Mouse (Mus musculus): ENCODE measurements around the gene Chn2. TPM values are rescaled to one million over a fixed set of nuclear protein-coding genes. Genes with fewer than 3 reads are reported as not detected.

The Chn2 gene
- total and polyA plus RNA-seq, 2 experiments from 2014 or later, result 33.3 to 49.4 TPM

DNA sequence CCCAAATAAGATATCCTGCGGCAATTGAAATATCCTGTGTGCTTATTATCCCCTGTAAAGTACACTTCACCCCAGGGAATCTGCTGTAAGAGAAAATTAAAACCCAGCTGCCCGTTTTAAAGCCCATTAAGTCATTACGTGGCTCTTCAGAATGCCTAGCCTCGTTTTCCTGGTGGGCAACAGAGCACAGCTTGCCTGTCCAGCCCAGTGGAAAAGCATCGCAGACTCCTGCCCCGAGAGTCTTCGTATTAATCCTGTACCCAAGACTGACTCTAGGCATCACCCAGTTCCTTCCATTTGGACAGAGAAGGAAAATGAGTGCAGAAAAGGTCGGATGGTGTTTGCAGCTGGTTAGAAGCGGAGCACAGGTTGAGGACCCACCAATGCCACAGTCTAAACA is 29.0 kb upstream of the Chn2 start:
- TF ChIP-seq CTCF (IDR thresholded peaks at IDR 0.05; ENCODE audit: low read depth), result no peak
- DNase-seq (no peak), ATAC-seq (no peak)
- no peak overlapping the region for H3K27ac ChIP-seq (ENCODE audit: low read depth, low read length)
- H3K4me2 ChIP-seq (ENCODE audit: low read depth), result no peak overlapping the region
- H3K27me3 ChIP-seq (ENCODE audit: insufficient read depth, low read length), result no peaks in the 10 kb centered on the region
- H3K9me3 ChIP-seq (ENCODE audit: low read length), result no peaks in the 10 kb centered on the region
- H3K36me3 ChIP-seq (ENCODE audit: insufficient read depth), result no peaks in the 10 kb centered on the region
- WGBS, result 48% methylated on average over 9 of the region's 9 CpGs
- no peak overlapping the region for H3K9ac ChIP-seq
- H3K4me3 ChIP-seq (ENCODE audit: low read depth, low read length), result no peak overlapping the region
- H3K4me1 ChIP-seq (ENCODE audit: insufficient read depth), result no peaks in the 10 kb centered on the region

DNA sequence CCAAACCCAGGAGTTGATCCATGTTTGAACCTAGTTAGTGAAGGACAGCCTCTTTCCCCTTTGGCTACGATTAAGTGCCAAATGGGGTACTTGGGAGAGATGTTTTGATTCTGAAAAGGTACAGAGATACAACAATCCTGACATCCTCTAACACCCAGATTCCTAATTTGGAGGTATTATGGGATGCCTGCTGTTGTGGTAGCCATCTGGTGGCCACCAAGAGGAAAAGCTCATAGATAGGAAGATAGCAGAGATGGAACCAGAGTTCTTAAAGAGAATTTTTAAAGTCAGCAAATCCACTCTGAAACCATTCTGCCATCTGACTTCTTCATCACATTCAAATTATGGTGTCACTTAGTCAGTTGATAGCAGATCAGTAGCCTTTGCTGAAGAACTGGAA is 27.2 kb upstream of the Chn2 start:
- H3K4me2 ChIP-seq (ENCODE audit: low read depth), result no peak overlapping the region
- no peaks in the 10 kb centered on the region for H3K27me3 ChIP-seq (ENCODE audit: insufficient read depth, low read length)
- no peak for ATAC-seq
- H3K4me3 ChIP-seq (ENCODE audit: low read depth, low read length), result no peak overlapping the region
- peak; percentile 29; the same call in 1 of the 2 replicates for TF ChIP-seq CTCF (IDR thresholded peaks at IDR 0.05; ENCODE audit: low read depth)
- no peaks in the 10 kb centered on the region for H3K36me3 ChIP-seq (ENCODE audit: insufficient read depth)
- H3K27ac ChIP-seq (ENCODE audit: low read depth, low read length), result no peak overlapping the region
- DNase-seq, result no peak
- H3K9ac ChIP-seq, result no peak overlapping the region
- H3K9me3 ChIP-seq (ENCODE audit: low read length), result no peaks in the 10 kb centered on the region
- no peaks in the 10 kb centered on the region for H3K4me1 ChIP-seq (ENCODE audit: insufficient read depth)
- WGBS, result 89% methylated on average over 1 of the region's 1 CpGs

DNA sequence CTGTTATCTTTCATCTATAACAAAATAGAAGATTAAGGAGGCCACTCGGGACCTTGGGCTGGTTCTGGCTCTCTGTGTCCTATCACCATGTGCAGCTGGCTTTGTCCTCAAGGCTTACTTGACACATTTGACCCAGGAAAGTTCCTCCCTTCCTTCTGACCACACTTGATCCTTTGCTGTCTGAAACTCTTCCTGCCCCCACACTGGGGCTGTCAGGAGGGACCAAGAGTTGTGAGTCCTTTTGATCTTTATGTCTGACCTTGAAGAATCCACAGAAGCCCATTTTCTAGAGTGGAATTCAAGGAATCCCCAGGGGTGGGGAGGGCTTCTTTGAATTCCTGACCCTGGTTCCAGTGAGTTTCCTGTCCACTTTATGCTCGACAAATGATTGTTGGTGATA is 21.3 kb upstream of the Chn2 start:
- Histone ChIP-seq H3K4me1 (ENCODE audit: insufficient read depth) (no peaks in the 10 kb centered on the region), H3K27ac (ENCODE audit: low read depth, low read length) (no peak overlapping the region), H3K36me3 (ENCODE audit: insufficient read depth) (no peaks in the 10 kb centered on the region), H3K27me3 (ENCODE audit: insufficient read depth, low read length) (no peaks in the 10 kb centered on the region), H3K4me3 (ENCODE audit: low read depth, low read length) (no peak overlapping the region), H3K9ac (no peak overlapping the region), H3K4me2 (ENCODE audit: low read depth) (no peak overlapping the region), H3K9me3 (ENCODE audit: low read length) (no peaks in the 10 kb centered on the region)
- WGBS, result 76% methylated on average over 2 of the region's 2 CpGs
- TF ChIP-seq CTCF (IDR thresholded peaks at IDR 0.05; ENCODE audit: low read depth), result no peak
- ATAC-seq, result no peak
- no peak for DNase-seq

DNA sequence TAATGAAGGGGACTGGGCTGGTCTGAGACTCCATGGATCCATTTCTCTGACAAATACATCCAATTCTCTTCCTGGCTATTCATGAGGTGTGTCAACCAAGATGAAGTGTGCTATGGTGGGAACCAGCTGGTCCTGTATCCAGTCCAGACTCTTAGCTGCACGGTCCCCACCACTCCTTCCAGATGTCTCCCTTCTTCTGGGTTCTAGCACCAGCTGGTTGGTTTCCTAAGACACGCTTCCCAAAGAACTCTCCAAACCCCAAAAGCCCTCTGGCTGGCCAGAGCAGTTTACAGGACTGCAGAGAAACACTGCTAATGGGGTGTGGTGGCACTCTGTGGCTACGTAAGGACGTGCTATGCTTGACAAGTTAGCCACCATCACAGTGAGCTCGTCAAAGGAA is 20.5 kb upstream of the Chn2 start:
- Histone ChIP-seq H3K27ac (ENCODE audit: low read depth, low read length) (no peak overlapping the region), H3K4me1 (ENCODE audit: insufficient read depth) (no peaks in the 10 kb centered on the region), H3K9ac (no peak overlapping the region), H3K27me3 (ENCODE audit: insufficient read depth, low read length) (no peaks in the 10 kb centered on the region), H3K4me3 (ENCODE audit: low read depth, low read length) (no peak overlapping the region), H3K36me3 (ENCODE audit: insufficient read depth) (no peaks in the 10 kb centered on the region), H3K9me3 (ENCODE audit: low read length) (no peaks in the 10 kb centered on the region), H3K4me2 (ENCODE audit: low read depth) (no peak overlapping the region)
- DNase-seq (no peak), ATAC-seq (no peak)
- TF ChIP-seq CTCF (IDR thresholded peaks at IDR 0.05; ENCODE audit: low read depth), result no peak
- WGBS, result 87% methylated on average over 5 of the region's 5 CpGs

DNA sequence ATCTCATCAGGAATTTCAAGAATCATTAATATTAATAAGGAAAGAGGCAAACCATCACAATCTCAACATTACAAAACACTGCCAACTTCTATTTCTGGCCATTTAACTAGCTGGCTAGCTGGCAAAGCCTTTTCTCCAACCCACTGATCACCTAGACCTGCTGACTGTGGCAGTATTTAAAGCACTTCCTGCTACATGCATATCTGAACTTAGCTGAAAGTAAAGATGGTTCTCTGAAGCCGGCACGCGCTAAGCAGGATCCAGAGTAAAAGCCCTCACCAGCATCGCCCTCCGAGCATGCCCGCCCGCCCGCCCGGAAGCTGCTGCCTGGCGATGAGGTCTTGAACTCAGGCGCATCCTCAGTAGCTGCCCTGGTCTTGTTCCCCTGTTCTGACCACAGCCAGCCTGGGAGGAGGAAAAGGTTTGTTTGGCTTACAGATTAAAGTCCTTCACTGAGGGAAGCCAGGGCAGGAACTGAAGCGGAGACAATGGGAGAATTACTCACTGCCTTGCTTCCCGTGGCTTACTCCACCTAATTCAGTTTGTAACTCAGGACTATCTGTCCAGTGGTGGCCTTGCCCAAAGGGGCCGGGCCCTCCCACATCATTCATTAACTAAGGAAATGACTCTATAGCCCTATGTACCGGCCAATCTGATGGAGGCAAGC is 18.1 kb upstream of the Chn2 start:
- WGBS, result 53% methylated on average over 15 of the region's 15 CpGs
- Histone ChIP-seq H3K4me1 (ENCODE audit: insufficient read depth) (no peaks in the 10 kb centered on the region), H3K27ac (ENCODE audit: low read depth, low read length) (no peak overlapping the region), H3K9ac (no peak overlapping the region), H3K36me3 (ENCODE audit: insufficient read depth) (no peaks in the 10 kb centered on the region), H3K4me2 (ENCODE audit: low read depth) (no peak overlapping the region), H3K9me3 (ENCODE audit: low read length) (no peaks in the 10 kb centered on the region), H3K4me3 (ENCODE audit: low read depth, low read length) (no peak overlapping the region), H3K27me3 (ENCODE audit: insufficient read depth, low read length) (no peaks in the 10 kb centered on the region)
- no peak for TF ChIP-seq CTCF (IDR thresholded peaks at IDR 0.05; ENCODE audit: low read depth)
- DNase-seq (no peak), ATAC-seq (no peak)

DNA sequence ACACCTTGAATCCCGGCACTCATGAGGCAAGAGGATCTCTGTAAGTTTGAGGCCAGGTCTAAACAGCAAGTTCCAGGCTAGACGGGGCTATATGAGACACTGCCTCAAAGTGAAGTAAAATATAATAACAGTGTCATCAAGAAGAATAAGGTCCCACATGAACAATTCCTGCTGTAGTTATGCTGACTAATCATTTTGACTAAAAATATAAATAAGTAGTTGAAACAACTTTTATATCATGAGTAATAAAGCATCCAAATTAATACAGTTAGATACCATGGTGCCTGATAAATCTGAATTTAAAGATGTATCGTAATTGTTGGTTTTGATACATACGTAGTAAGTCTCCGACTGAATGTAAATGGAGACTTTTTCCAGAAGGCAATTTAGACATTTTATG is 15.5 kb upstream of the Chn2 start:
- no peaks in the 10 kb centered on the region for H3K4me1 ChIP-seq (ENCODE audit: insufficient read depth)
- no peak overlapping the region for H3K4me3 ChIP-seq (ENCODE audit: low read depth, low read length)
- no peaks in the 10 kb centered on the region for H3K9me3 ChIP-seq (ENCODE audit: low read length)
- ATAC-seq (no peak), DNase-seq (no peak)
- H3K9ac ChIP-seq, result no peak overlapping the region
- no peak for TF ChIP-seq CTCF (IDR thresholded peaks at IDR 0.05; ENCODE audit: low read depth)
- H3K27me3 ChIP-seq (ENCODE audit: insufficient read depth, low read length), result no peaks in the 10 kb centered on the region
- WGBS, result 94% methylated on average over 5 of the region's 5 CpGs
- no peak overlapping the region for H3K4me2 ChIP-seq (ENCODE audit: low read depth)
- H3K27ac ChIP-seq (ENCODE audit: low read depth, low read length), result no peak overlapping the region
- no peaks in the 10 kb centered on the region for H3K36me3 ChIP-seq (ENCODE audit: insufficient read depth)

DNA sequence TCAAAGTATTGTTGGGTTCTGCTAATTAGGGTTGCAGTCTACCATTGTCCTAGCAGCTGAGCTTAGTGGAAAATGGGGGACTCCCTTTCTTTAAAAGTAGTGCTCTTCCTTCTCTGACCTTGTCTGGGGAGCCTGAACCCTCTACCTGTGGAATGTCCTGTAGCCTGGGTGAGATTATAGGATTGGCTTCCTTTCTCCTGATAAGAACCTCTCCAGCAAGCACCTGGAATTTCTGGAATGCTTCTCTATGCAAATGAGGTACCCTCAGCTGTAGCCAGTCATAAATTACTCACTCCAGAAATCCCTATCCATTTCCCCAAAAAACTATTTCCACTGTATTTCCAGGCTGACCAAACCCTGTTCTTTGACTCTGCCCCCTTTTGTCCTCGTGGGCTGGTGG is 10.6 kb upstream of the Chn2 start:
- no peak for ATAC-seq
- Histone ChIP-seq H3K9ac (no peak overlapping the region), H3K4me1 (ENCODE audit: insufficient read depth) (no peaks in the 10 kb centered on the region), H3K4me3 (ENCODE audit: low read depth, low read length) (no peak overlapping the region), H3K27me3 (ENCODE audit: insufficient read depth, low read length) (no peaks in the 10 kb centered on the region), H3K4me2 (ENCODE audit: low read depth) (no peak overlapping the region), H3K36me3 (ENCODE audit: insufficient read depth) (no peaks in the 10 kb centered on the region), H3K27ac (ENCODE audit: low read depth, low read length) (no peak overlapping the region), H3K9me3 (ENCODE audit: low read length) (no peaks in the 10 kb centered on the region)
- no peak for TF ChIP-seq CTCF (IDR thresholded peaks at IDR 0.05; ENCODE audit: low read depth)
- DNase-seq, result no peak
- WGBS, result 45% methylated on average over 1 of the region's 1 CpGs

Measured in forebrain, postnatal 0 days (tissue).